Mouse (Mus musculus) midbrain, embryonic 10.5 days (tissue): ENCODE data around the gene Tdpoz5. TPM values are rescaled to one million over a fixed set of nuclear protein-coding genes. Genes with fewer than 3 reads are reported as not detected.
"Not testable (repeated sequence)": the region's sequence is repeated elsewhere in the genome, so short reads cannot be mapped to it uniquely, and the experiment has no call there.

Source experiments
- DNase-seq: peaks from one replicate; pipeline ENCODE4 v3.0.0-alpha.2; 2017; ENCODE audit warnings: low spot score
- H3K27ac ChIP-seq: fragments of 300-500 bp; sonication (generic); replicated peaks from 2 replicates; pipeline ENCODE4 v1.5.1; 2016; ENCODE audit warnings: mild to moderate bottlenecking
- H3K27me3 ChIP-seq: fragments of 300-500 bp; sonication (generic); 2 replicates; pipeline ENCODE4 v1.6.1; 2016; ENCODE audit warnings: low read depth, mild to moderate bottlenecking; ENCODE audit not compliant: poor library complexity, severe bottlenecking
- H3K36me3 ChIP-seq: fragments of 300-500 bp; sonication (generic); 2 replicates; pipeline ENCODE4 v1.6.1; 2016; ENCODE audit warnings: mild to moderate bottlenecking, moderate library complexity
- H3K4me1 ChIP-seq: fragments of 300-500 bp; sonication (generic); 2 replicates; pipeline ENCODE4 v1.6.1; 2016
- H3K4me3 ChIP-seq: fragments of 300-500 bp; sonication (generic); 2 replicates; pipeline ENCODE4 v1.5.1; 2016; ENCODE audit warnings: mild to moderate bottlenecking, moderate library complexity
- H3K9me3 ChIP-seq: fragments of 300-500 bp; sonication (generic); replicated peaks from 2 replicates; pipeline ENCODE4 v1.6.1; 2016; ENCODE audit warnings: mild to moderate bottlenecking
- WGBS: fragments of 180-500 bp; shearing (Covaris S2); methylation state at CpG from one replicate; pipeline ENCODE4 v1.1.7; 2016; 5-methylcytosine and 5-hydroxymethylcytosine counted together
- polyA plus RNA-seq: library from polyadenylated mRNA; unstranded; fragments of >200 nt; fragmentation: Nextera tagmentation; extraction: Ambion mirVana; gene quantifications from 2 replicates; pipeline ENCODE4 v1.2.1, GENCODE M21; 2016

The Tdpoz5 gene
- not detected in 2 replicates for polyA plus RNA-seq

GRCm38 (mm10) chr3:93961214-93961613 is at the start of gene Tdpoz5:
Gene Tdpoz5 (minus strand): TSS chr3:93961314.
- not testable (repeated sequence) for H3K27me3 ChIP-seq, H3K4me1 ChIP-seq, H3K9me3 ChIP-seq, H3K27ac ChIP-seq, DNase-seq, H3K36me3 ChIP-seq, H3K4me3 ChIP-seq
- 69% methylated on average over 2 of the region's 4 CpGs for WGBS

DNA sequence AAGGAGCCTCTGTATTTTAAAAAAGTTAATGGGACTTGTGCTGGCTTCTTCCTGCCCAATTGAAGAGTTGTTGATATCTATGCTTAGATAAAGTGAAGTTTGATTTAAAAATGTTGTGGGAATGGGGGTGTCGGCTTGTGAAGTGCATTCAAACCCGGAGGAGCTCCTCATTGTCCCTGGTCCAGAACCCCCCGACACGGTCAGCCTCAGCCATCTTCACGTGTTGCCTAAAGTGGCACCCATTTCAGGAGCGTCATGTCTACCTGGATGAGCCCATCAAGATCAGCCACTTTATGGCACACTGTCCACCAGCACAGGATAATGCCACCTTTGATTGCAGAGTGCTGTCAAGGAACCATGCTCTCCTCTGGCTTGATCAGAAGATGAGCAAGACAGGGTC is 7.8 kb upstream of the Tdpoz5 start:
- not testable (repeated sequence) for H3K36me3 ChIP-seq, H3K9me3 ChIP-seq, H3K4me3 ChIP-seq, H3K27ac ChIP-seq, H3K4me1 ChIP-seq, DNase-seq, H3K27me3 ChIP-seq
- 91% methylated on average over 6 of the region's 6 CpGs for WGBS

DNA sequence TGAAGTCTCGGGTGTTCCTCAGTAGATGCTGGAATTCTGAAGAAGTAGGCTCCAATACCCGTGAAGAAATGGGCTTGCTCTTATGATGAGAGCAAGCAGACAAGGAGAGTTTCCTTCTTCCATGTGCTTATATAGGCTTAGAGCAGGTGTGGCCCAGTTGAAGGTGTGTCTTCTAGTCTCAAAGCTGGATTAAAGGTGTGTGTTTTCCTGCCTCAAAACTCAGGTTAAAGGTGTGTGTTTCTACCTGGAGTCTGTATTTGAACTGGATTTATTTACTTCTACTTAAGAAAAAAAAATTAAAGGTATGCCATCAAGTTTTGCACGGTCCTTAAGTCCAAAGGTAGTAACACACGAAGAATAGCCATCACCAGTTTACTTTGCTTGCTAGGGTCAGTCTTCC is 17.7 kb downstream of the Tdpoz5 start, which contains the start of gene Gm9117:
Gene Gm9117, minus strand, starts transcription at position 101 of the 400 bp plus-strand sequence.
- DNase-seq, H3K9me3 ChIP-seq, H3K27me3 ChIP-seq, H3K4me3 ChIP-seq, H3K27ac ChIP-seq, H3K4me1 ChIP-seq, H3K36me3 ChIP-seq: not testable (repeated sequence)
- 81% methylated on average over 4 of the region's 4 CpGs for WGBS

DNA sequence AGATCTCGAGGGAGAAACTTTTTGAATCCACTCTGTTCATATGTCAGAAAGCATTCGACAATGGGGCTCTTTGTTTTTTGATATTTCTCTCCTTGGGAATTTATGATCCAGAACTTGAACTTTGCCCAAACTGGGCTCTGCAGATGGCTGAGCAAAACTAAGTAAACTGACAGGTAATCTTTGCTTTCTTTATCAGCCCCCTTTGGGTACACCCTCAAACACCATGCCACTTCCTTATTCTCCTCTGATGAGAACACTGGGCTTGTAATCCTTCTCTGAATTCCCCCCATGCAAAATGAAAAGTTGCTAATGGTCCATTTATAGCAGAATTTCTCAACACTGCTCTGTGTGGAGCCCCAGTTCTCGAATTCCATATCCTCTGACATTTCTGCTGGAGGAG is 22.7 kb downstream of the Tdpoz5 start:
- not testable (repeated sequence) for H3K4me1 ChIP-seq, H3K27ac ChIP-seq, H3K9me3 ChIP-seq, H3K27me3 ChIP-seq, DNase-seq, H3K4me3 ChIP-seq, H3K36me3 ChIP-seq
- WGBS: 83% methylated on average over 1 of the region's 3 CpGs

Other genes starting within 250 kb of the Tdpoz5 start
- gene Gm5773, start 188.3 kb downstream of the Tdpoz5 start, polyA plus RNA-seq: not detected in 2 replicates
- not detected in 2 replicates for gene Tdpoz4, start 164.9 kb downstream of the Tdpoz5 start, polyA plus RNA-seq
- gene Tdpoz3, start 135.3 kb downstream of the Tdpoz5 start, polyA plus RNA-seq: not detected in 2 replicates
- gene Gm9117, start 17.8 kb downstream of the Tdpoz5 start, polyA plus RNA-seq: not detected in 2 replicates
- gene Gm9125, start 93.6 kb upstream of the Tdpoz5 start, polyA plus RNA-seq: not detected in 2 replicates
- not detected in 2 replicates for gene Gm10697, start 111.3 kb upstream of the Tdpoz5 start, polyA plus RNA-seq
- not detected in 2 replicates for gene Gm10696, start 216.9 kb upstream of the Tdpoz5 start, polyA plus RNA-seq
- not detected in 2 replicates for gene Gm5286, start 235.4 kb upstream of the Tdpoz5 start, polyA plus RNA-seq